Mouse (Mus musculus) hindbrain, embryonic 14.5 days (tissue): ENCODE results near the gene Rsrp1. TPM values are rescaled to one million over a fixed set of nuclear protein-coding genes. Genes with fewer than 3 reads are reported as not detected.

ENCODE experiments used
- ATAC-seq: fragments of 200-750 bp; cut with Nextera tagmentation; 2 replicates; pipeline ENCODE4 v1.8.0; 2017; ENCODE audit warnings: moderate number of reproducible peaks, mild to moderate bottlenecking, moderate TSS enrichment, moderate library complexity; ENCODE audit not compliant: low FRiP score
- DNase-seq: peaks from one replicate; pipeline ENCODE4 v3.0.0-alpha.2; 2015; ENCODE audit warnings: low spot score
- H3K27ac ChIP-seq: fragments of 300-500 bp; sonication (generic); 2 replicates; pipeline ENCODE4 v1.5.1; 2014; ENCODE audit warnings: mild to moderate bottlenecking, moderate library complexity
- H3K27me3 ChIP-seq: fragments of 300-500 bp; sonication (generic); 2 replicates; pipeline ENCODE4 v1.6.1; 2014; ENCODE audit warnings: mild to moderate bottlenecking, low read length, mixed read lengths; ENCODE audit not compliant: control insufficient read depth, insufficient read depth
- H3K36me3 ChIP-seq: fragments of 300-500 bp; sonication (generic); replicated peaks from 2 replicates; pipeline ENCODE4 v1.6.1; 2014; ENCODE audit not compliant: control insufficient read depth, insufficient read depth
- H3K4me1 ChIP-seq: fragments of 300-500 bp; sonication (generic); replicated peaks from 2 replicates; pipeline ENCODE4 v1.6.1; 2014; ENCODE audit warnings: antibody characterized with exemption, low read length, mixed read lengths; ENCODE audit not compliant: control insufficient read depth, insufficient read depth
- H3K4me2 ChIP-seq: fragments of 300-500 bp; sonication (generic); replicated peaks from 2 replicates; pipeline ENCODE4 v1.6.1; 2014; ENCODE audit warnings: mild to moderate bottlenecking, moderate library complexity
- H3K4me3 ChIP-seq: fragments of 300-500 bp; sonication (generic); replicated peaks from 2 replicates; pipeline ENCODE4 v1.5.1; 2014; ENCODE audit warnings: mild to moderate bottlenecking, low read length
- H3K9ac ChIP-seq: fragments of 300-500 bp; sonication (generic); 2 replicates; pipeline ENCODE4 v1.6.1; 2014
- H3K9me3 ChIP-seq: fragments of 300-500 bp; sonication (generic); 2 replicates; pipeline ENCODE4 v1.6.1; 2016; ENCODE audit warnings: low read length; ENCODE audit not compliant: control insufficient read depth
- WGBS: fragments of 180-500 bp; shearing (Covaris S2); extraction: QIAGEN DNeasy Blood & Tissue Kit; methylation state at CpG from one replicate; pipeline ENCODE4 v1.1.7; 2014; 5-methylcytosine and 5-hydroxymethylcytosine counted together
- polyA plus RNA-seq: library from polyadenylated mRNA; unstranded; fragments of >200 nt; fragmentation: Nextera tagmentation; extraction: Ambion mirVana; gene quantifications from 2 replicates; pipeline ENCODE4 v1.2.1, GENCODE M21; 2014

Gene Rsrp1
- polyA plus RNA-seq, 1 experiment from 2014 or later = 405 TPM

DNA sequence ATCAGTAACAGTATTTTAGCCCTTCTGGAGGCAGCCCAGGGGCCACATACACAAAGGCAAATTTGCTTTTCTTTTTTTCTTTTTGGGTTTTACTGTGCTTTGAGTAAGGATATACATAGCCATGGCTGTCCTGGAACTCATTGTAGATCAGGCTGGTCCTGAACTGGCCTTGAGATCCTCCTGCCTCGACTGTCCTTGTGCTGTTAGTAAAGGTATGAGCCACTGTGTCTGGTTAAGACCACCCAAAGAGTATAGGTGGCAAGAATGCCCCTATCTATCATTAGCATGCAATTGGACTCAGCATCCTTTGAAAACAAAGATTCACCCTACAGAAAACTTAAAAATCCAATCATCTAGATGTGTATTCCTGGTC lies 5.1 kb downstream of the Rsrp1 start:
- Histone ChIP-seq H3K27me3 (no peaks in the 10 kb centered on the region), H3K36me3 (peaks cover 65% of the 10 kb centered on the region), H3K9me3 (no peaks in the 10 kb centered on the region), H3K4me2 (no peak overlapping the region), H3K27ac (no peak overlapping the region), H3K4me3 (no peak overlapping the region), H3K4me1 (peaks cover 25% of the 10 kb centered on the region), H3K9ac (no peak overlapping the region)
- ATAC-seq = no peak
- WGBS = 95% methylated on average over 1 of the region's 1 CpGs
- DNase-seq = no peak

DNA sequence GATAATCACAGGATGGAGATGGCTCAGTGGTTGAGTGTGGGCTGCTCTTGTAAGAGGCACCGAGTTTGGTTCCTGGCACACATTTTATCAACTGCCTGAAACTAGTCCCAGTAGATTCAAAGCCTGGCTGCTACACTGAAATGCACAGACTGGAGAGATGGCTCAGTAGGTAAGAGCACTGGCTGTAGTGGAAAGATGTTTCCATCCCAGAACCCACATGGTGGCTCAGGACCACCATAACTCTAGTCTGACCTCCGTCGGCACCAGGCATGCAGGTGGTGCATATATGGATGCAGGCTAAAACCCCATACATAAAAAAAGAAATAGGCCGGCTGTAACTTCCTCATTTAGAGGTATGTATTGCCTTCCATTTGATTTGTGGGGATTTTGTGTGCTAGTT lies 6.1 kb downstream of the Rsrp1 start:
- peaks cover 74% of the 10 kb centered on the region for H3K36me3 ChIP-seq
- H3K4me1 ChIP-seq = peaks cover 23% of the 10 kb centered on the region
- 79% methylated on average over 4 of the region's 4 CpGs for WGBS
- H3K4me3 ChIP-seq = no peak overlapping the region
- DNase-seq (no peak), ATAC-seq (no peak)
- no peak overlapping the region for H3K9ac ChIP-seq
- H3K4me2 ChIP-seq = no peak overlapping the region
- no peaks in the 10 kb centered on the region for H3K9me3 ChIP-seq
- no peaks in the 10 kb centered on the region for H3K27me3 ChIP-seq
- no peak overlapping the region for H3K27ac ChIP-seq

DNA sequence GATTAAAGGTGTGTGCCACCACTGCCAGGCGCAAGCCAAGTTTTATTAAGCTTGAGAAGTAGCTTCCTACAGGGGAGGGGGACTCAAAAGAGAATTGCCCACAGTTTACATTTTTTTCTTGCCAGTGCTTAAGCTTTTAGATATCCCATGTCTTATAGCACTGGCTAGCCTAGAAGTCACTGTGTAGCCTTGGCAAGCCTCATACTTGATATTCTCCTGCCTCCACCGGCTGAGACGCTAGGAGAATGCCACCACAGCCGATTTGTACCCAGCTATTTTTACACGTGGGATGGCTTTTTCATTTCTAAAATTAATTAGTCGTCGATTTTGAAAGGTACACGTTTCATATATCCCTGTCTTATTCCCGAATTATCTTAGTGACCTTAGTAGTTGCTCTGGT lies 6.8 kb downstream of the Rsrp1 start:
- H3K36me3 ChIP-seq = peaks cover 74% of the 10 kb centered on the region
- DNase-seq = no peak
- H3K4me3 ChIP-seq = peak overlapping the region; percentile 82
- H3K4me1 ChIP-seq = peaks cover 16% of the 10 kb centered on the region
- no peaks in the 10 kb centered on the region for H3K9me3 ChIP-seq
- peak overlapping the region; percentile 49 for H3K27ac ChIP-seq
- no peaks in the 10 kb centered on the region for H3K27me3 ChIP-seq
- WGBS = 35% methylated on average over 9 of the region's 9 CpGs
- H3K4me2 ChIP-seq = peak overlapping the region; percentile 73
- ATAC-seq = peak; percentile 16; the same call in 1 of the 2 replicates
- H3K9ac ChIP-seq = peak overlapping the region; percentile 72

DNA sequence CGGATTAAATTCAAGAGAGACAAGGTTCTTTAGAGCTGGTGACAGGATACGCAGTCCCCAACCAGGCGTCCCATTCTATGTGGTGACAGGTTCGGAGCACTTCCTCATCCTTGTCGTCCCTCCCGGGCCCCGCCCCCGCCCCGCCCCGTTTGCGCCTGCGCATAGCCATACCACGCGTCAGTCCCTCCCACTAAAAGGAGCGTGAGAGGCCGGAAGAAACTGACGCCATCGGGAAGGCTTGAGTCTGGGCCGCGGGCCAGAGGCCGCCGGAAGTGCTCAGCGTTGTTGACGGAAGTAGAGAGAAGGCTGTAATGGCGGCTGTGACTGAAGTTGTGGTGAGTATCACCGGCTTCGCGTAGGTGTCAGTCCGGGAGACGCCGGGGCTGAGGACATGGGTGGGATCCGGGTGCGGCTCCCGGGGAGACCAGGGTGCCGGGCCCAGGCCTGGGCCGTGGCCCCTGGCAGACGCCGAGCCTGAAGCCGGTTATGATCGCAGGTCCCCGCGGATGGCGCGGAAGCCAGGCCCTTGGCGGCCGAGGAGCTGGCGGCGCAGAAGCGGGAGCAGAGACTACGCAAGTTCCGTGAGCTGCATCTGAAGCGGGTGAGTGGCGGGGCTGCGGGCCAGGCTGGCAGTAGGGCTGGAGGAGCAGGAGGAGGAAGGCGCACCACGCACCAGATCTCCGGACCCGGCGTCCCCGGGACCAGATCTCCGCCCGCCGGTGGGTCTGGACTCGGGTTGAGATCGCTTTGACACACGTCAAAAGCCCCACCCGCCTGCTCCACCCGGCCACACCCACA lies 7.5 kb downstream of the Rsrp1 start, which contains the start of gene Syf2:
TSS of gene Syf2 (plus strand) at position 215 of the 798 bp plus-strand sequence.
- Histone ChIP-seq H3K36me3 (peaks cover 74% of the 10 kb centered on the region), H3K27ac (peak within 1 kb of the TSS; percentile 75), H3K4me2 (peak within 1 kb of the TSS; percentile 73), H3K9ac (peak within 1 kb of the TSS; percentile 72), H3K27me3 (no peaks in the 10 kb centered on the region), H3K9me3 (no peaks in the 10 kb centered on the region), H3K4me1 (peaks cover 9% of the 10 kb centered on the region), H3K4me3 (peak within 1 kb of the TSS; percentile 82)
- ATAC-seq = peak; percentile 97
- peak; percentile 96 for DNase-seq
- under 1% methylated on average over 68 of the region's 68 CpGs for WGBS

DNA sequence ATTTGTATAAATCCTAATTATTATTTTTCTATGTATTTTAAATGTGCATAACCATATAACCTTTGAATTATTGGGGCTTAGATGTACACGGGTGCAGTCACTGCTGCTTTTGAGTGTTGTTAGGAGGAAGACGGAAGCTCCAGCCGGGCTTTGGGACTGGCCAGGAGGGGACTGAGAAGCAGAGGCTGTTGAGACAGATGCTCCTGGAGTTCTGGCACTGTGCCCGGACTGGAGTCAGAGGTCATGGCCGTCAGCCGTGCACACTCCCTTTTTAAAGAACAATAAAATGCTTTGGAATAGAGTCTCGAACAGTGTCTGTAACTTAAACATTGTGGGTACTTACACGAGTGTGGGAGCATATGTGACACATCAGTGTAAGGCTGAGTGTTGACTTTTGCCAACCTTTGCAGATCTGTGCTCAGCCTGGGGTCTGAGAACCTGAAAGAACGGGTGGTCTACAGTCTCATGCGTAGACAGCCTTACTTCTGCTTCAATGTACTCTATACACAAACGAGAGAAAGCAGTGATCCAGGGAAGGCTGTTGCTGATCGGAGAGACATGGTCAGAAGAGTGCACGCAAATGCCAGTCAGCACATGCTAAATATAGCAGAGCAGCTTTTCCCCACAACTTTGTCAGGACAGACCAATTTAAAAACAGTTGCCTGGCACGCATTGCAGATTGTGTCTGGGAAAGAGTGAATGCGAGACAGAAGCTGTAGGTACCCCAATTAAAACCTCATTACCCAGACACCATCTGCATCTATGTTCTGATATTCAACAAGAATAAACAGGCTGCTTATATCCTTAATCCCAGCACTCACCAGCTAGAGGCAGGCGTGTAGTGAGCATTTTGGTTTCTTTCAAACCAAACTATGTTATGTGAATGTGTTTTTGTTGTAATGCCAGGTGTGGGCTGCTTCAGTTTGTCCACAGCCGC lies 14.1 kb downstream of the Rsrp1 start:
- H3K4me1 ChIP-seq = no peaks in the 10 kb centered on the region
- WGBS = 56% methylated on average over 17 of the region's 17 CpGs
- no peak overlapping the region for H3K9ac ChIP-seq
- 0 out of 2 replicates have a peak, but pooled peaks cover 7% of the 10 kb centered on the region for H3K27me3 ChIP-seq
- H3K9me3 ChIP-seq = no peaks in the 10 kb centered on the region
- DNase-seq (no peak), ATAC-seq (no peak)
- peaks cover 50% of the 10 kb centered on the region for H3K36me3 ChIP-seq
- H3K27ac ChIP-seq = no peak overlapping the region
- H3K4me3 ChIP-seq = no peak overlapping the region
- no peak overlapping the region for H3K4me2 ChIP-seq

DNA sequence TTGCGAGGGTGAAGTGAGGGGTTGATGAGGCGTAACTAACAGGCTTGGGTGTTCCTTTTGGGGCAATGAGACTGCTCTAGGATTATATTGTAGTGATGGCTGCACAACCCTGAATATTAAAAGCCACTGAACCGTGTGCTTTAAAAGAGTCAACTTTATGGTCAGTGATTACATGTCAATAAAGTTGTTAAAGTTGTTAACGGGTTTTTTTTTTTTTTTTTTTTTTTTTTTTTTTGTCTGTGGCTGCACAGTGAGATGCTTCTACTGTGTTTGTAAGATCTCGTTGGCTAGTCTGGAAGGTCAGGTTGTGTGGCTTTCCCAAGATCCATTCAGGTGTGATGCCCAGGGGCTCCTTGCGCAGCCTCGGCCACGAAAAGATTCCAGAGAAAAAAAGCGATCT lies 16.5 kb downstream of the Rsrp1 start:
- peaks cover 26% of the 10 kb centered on the region for H3K36me3 ChIP-seq
- H3K27me3 ChIP-seq = peaks cover 9% of the 10 kb centered on the region; the same call in 1 of the 2 replicates
- H3K4me2 ChIP-seq = no peak overlapping the region
- WGBS = 50% methylated on average over 9 of the region's 9 CpGs
- no peaks in the 10 kb centered on the region for H3K9me3 ChIP-seq
- no peaks in the 10 kb centered on the region for H3K4me1 ChIP-seq
- no peak overlapping the region for H3K9ac ChIP-seq
- H3K27ac ChIP-seq = no peak overlapping the region
- H3K4me3 ChIP-seq = no peak overlapping the region
- DNase-seq = no peak
- no peak for ATAC-seq

DNA sequence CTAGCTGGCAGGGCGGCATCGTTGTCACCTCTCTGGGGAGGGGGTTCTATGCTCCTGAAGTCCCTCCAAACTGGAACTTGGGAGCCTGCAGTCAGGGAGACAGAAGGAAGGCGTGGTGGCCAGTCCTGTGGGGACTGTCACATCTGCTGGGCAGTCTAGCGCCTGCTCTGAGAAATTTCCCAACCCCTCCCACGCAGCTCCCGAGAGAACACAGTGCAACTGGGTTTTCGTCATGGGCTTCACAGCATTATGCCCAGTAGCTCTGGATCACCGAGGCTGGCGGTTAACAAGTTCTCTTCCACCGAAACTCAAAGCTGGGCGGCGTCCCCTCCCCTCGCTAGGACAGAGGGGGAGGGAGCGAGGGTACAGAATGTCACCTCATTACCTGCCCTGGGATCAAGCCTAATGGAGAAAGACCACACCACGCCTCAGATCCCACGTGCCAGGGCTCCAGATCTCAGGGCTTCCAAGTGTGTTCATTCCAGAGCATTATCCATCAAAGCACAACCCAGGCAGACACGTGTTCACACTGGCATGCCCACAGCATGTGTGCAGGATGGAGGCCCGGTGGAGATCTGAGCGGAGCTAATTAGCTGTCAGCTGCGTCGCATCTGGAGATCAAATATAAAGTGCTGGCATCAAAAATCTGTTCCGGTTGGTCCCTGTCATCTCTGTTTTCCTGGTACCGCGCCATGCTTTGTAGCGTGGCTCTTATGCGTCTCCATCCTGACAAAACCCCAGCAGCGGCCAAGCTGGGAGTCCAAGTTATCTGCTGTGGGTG lies 20.6 kb downstream of the Rsrp1 start:
- DNase-seq (peak; percentile 33), ATAC-seq (no peak)
- H3K9ac ChIP-seq = no peak overlapping the region
- WGBS = 43% methylated on average over 27 of the region's 27 CpGs
- H3K9me3 ChIP-seq = no peaks in the 10 kb centered on the region
- H3K27me3 ChIP-seq = peaks cover 13% of the 10 kb centered on the region
- no peaks in the 10 kb centered on the region for H3K36me3 ChIP-seq
- H3K27ac ChIP-seq = no peak overlapping the region
- H3K4me2 ChIP-seq = no peak overlapping the region
- peaks cover 4% of the 10 kb centered on the region; the same call in 1 of the 2 replicates for H3K4me1 ChIP-seq
- H3K4me3 ChIP-seq = no peak overlapping the region

DNA sequence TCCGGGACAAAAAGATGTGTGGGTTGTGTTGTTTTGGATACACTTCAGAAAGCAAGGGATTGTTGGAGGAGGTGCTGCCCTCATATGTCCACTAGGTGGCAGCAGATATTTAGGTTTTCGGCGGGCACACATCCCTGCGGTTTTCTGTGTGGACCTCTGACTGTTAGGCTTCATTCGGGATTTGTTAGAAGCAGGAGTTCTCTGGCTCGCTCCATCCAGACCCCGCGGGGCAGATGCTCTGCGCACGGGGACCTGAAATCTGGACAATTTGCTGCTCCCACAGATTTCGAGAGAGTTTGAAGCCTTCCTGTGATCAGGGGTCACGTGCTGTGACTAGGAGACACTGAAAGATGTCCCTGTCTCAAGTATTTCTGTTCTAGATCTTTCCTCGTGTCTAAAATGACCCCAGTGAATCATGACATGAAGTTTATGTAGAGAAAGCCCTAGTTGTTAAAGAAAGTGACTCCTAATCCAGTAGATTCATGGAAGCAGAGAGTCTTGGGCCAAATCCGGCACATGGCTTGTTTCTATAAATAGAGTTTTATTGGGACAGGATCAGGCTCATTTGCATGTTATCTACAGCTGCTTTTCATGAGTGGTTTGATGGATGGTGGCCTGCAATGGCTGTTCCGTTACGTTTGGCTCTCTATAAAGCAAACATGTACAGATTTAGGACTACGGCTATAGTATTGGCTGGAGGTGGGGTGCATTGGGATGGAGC lies 22.8 kb downstream of the Rsrp1 start:
- peak overlapping the region; percentile 37; the same call in 1 of the 2 replicates for H3K9ac ChIP-seq
- ATAC-seq = peak; percentile 59; the same call in 1 of the 2 replicates
- WGBS = 12% methylated on average over 17 of the region's 17 CpGs

More for the DNA sequence above, 22.8 kb downstream of the Rsrp1 start:
- H3K27ac ChIP-seq = no peak overlapping the region
- peak overlapping the region; percentile 55 for H3K4me2 ChIP-seq
- no peaks in the 10 kb centered on the region for H3K36me3 ChIP-seq
- H3K4me3 ChIP-seq = no peak overlapping the region
- no peaks in the 10 kb centered on the region for H3K9me3 ChIP-seq
- peaks cover 7% of the 10 kb centered on the region for H3K27me3 ChIP-seq
- peak; percentile 89 for DNase-seq
- H3K4me1 ChIP-seq = peaks cover 4% of the 10 kb centered on the region; the same call in 1 of the 2 replicates
